Mouse (Mus musculus): ENCODE results near the gene Cpe. TPM values are rescaled to one million over a fixed set of nuclear protein-coding genes. Genes with fewer than 3 reads are reported as not detected.

Cpe gene
- polyA plus RNA-seq (2017; shearing (Covaris generic)): 0.68 TPM

GRCm38 (mm10) chr8:64692651-64693201 lies at the start of gene Cpe:
TSS of gene Cpe (minus strand) at chr8:64693054.

DNA sequence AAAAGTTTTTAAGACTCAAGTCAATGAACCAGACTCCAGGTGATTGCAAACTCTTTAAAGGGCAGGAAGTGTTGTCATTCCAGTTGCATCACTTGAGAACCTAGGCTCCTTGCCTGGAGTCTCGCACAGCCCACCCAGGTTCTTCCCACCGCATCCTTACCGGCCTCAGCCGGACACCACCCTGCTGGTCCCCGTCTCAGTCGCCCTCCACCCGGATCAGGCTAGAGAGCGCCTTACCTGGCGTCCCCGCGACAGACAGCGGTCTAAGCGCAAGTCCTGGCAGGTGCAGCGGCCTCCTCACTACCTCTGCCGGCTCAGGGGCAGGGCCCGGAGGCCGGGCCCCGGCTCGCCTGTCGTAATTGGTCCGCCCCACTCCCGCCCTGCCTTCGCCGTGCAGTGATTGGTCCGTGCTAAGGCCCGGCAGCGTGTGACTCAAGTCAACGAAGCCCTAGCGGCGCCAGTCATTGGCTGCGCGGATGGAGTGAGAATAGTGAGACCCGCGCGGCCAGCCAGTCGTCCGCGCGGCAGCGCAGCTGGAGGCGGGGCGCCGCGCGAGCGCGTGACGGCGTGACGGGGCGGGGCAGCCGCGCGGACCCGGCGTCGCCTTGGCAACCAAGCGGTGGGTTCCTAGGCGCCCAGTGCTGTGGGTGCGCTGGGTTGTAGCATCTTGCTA lies 40.6 kb upstream of the Cpe start, which contains the start of gene Msmo1:
Msmo1 (minus strand) TSS at position 522 of the 673 bp plus-strand sequence.

Other genes starting within 250 kb of the Cpe start
- gene Msmo1, start 40.7 kb upstream of the Cpe start, polyA plus RNA-seq (2017; shearing (Covaris generic)): 74.8 TPM
- gene Klhl2, start 157.0 kb upstream of the Cpe start, polyA plus RNA-seq (2017; shearing (Covaris generic)): 2.7 TPM